Mouse (Mus musculus) cortical plate, adult 2 months (tissue): Measurements from ENCODE around the gene Cadm2. TPM values are rescaled to one million over a fixed set of nuclear protein-coding genes. Genes with fewer than 3 reads are reported as not detected.

Source experiments
- H3K27ac ChIP-seq: fragments of 200-500 bp; 2 replicates; pipeline ENCODE4 v1.5.1; 2012; ENCODE audit warnings: low read length, control low read depth, inconsistent platforms; ENCODE audit not compliant: insufficient read depth
- H3K4me1 ChIP-seq: fragments of 200-500 bp; 2 replicates; pipeline ENCODE4 v1.6.1; 2011; ENCODE audit warnings: low read length; ENCODE audit not compliant: control insufficient read depth, insufficient read depth
- H3K4me3 ChIP-seq: fragments of 200-500 bp; 2 replicates; pipeline ENCODE4 v1.5.1; 2011; ENCODE audit warnings: mild to moderate bottlenecking, low read length, control low read depth; ENCODE audit not compliant: insufficient read depth
- CTCF ChIP-seq: fragments of 200-500 bp; IDR thresholded peaks from 2 replicates; pipeline ENCODE4 v1.5.1; 2011; ENCODE audit warnings: mild to moderate bottlenecking, control low read depth, low read length; ENCODE audit not compliant: insufficient read depth; ENCODE audit errors: extremely low read depth
- POLR2A ChIP-seq: fragments of 200-500 bp; IDR thresholded peaks from 2 replicates; pipeline ENCODE4 v1.6.1; 2011; ENCODE audit warnings: mild to moderate bottlenecking, low read length, control low read depth; ENCODE audit not compliant: insufficient read depth; ENCODE audit errors: extremely low read depth
- polyA plus RNA-seq: library from polyadenylated mRNA; depleted of rRNA; stranded (reverse); fragments of >200 nt; gene quantifications from 2 replicates; pipeline ENCODE4 v1.2.3, GENCODE M21; 2012

The Cadm2 gene
- polyA plus RNA-seq, 1 experiment, result 72.3 TPM

GRCm38 (mm10) chr16:67518311-67518710, 102.4 kb downstream of the Cadm2 start:
- Histone ChIP-seq H3K27ac (no peak overlapping the region), H3K4me1 (no peaks in the 10 kb centered on the region), H3K4me3 (no peak overlapping the region)
- no peak for TF ChIP-seq CTCF

DNA sequence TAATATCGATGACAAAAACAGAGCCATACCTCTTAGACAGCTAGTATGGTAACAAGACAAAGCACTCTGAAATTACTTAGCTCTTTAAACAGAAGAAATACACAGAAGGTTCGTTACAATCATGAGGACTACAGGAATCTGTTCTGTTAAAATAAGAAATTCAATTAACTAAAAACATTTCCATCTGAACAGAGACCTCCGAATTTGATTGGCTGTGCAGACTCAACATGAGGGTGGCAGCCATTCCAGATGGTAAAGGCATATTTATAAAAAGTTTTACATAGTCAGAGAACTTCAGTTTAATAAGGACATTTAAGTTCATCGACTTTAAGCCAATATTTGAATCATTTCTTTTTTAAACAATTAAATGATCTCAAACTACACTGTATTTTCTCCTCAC, 105.2 kb downstream of the Cadm2 start:
- TF ChIP-seq CTCF (no peak), POLR2A (no peak)
- Histone ChIP-seq H3K4me3 (no peak overlapping the region), H3K4me1 (no peaks in the 10 kb centered on the region), H3K27ac (no peak overlapping the region)

- TF ChIP-seq POLR2A (no peak), CTCF (no peak)
- Histone ChIP-seq H3K27ac (no peak overlapping the region), H3K4me3 (no peak overlapping the region), H3K4me1 (no peaks in the 10 kb centered on the region)
Observed at GRCm38 (mm10) chr16:67509079-67509478, 111.6 kb downstream of the Cadm2 start.

- 0 out of 2 replicates have a peak overlapping the region, but pooled peaks have one; percentile 18 for H3K4me3 ChIP-seq
- TF ChIP-seq POLR2A, result no peak
- no peak for TF ChIP-seq CTCF
- H3K27ac ChIP-seq, result no peak overlapping the region
- peaks cover 2% of the 10 kb centered on the region; the same call in 1 of the 2 replicates for H3K4me1 ChIP-seq
Observed at GRCm38 (mm10) chr16:67482542-67482941, 138.2 kb downstream of the Cadm2 start.

GRCm38 (mm10) chr16:67467041-67467440, 153.7 kb downstream of the Cadm2 start:
- no peaks in the 10 kb centered on the region for H3K4me1 ChIP-seq
- H3K27ac ChIP-seq, result no peak overlapping the region
- TF ChIP-seq CTCF (no peak), POLR2A (no peak)
- H3K4me3 ChIP-seq, result no peak overlapping the region

DNA sequence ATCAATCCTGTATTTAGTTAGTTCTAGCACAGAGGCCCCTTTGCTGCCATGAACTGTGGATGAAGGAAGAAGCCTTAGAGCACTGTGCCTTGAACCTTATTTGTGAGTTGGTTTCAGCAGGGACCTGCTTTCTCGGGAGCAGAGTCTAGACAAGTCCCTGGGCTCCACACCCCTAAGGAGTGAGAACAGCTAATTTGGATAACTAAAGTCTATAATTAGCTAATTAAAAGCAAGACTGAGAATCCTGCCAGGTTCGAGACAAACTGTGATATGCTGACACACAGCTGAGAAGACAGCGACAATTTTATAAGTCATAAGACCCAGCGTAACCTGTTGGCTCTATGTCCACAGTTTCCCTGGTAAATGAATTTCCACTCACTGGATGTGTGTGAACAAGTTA, 184.4 kb downstream of the Cadm2 start:
- H3K27ac ChIP-seq, result no peak overlapping the region
- TF ChIP-seq CTCF (no peak), POLR2A (no peak)
- peaks cover 2% of the 10 kb centered on the region; the same call in 1 of the 2 replicates for H3K4me1 ChIP-seq
- H3K4me3 ChIP-seq, result no peak overlapping the region

DNA sequence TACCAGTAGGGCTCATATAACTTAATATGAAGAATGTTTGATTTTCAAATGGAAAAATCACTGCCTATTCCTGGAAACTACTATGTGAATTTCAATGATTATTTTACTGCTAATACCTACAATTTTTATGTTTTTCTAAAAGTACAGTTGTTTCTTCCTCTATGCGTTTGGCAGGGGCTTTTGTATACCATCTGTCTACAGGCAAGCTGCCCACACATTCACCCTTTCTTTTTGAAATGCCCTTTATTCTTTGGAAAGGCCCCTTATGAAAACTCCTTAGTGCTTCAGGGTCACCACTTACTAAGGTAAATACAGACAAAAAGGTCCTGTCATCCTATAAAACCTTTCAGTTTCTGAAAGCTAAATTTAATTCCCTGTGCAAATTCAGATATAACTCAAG, 195.3 kb downstream of the Cadm2 start:
- TF ChIP-seq POLR2A, result no peak
- H3K4me1 ChIP-seq, result no peaks in the 10 kb centered on the region

GRCm38 (mm10) chr16:67410926-67411325, 209.8 kb downstream of the Cadm2 start:
- Histone ChIP-seq H3K27ac (no peak overlapping the region), H3K4me3 (no peak overlapping the region), H3K4me1 (no peaks in the 10 kb centered on the region)
- TF ChIP-seq POLR2A (no peak), CTCF (no peak)

More for the DNA sequence above, 195.3 kb downstream of the Cadm2 start:
- no peak overlapping the region for H3K27ac ChIP-seq
- H3K4me3 ChIP-seq, result no peak overlapping the region

DNA sequence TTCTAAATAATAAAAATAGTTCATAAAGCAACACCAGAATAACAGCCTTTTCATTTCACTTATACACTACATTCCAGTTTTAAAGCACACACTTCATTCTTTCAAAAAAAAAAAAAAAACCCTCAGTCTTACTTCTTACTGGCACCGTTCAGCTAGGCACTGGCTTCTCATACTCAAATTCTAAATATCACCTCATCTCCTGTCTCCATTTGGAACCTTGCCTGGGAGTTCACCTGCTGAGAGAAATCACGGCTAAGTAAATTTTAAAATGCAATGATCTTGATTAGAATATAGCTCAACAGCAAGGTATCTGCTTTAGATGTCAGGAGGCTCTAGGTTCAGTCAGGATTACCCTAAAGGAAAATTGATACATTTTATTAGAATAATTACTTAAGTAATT, 210.2 kb downstream of the Cadm2 start:
- no peak overlapping the region for H3K4me3 ChIP-seq
- no peaks in the 10 kb centered on the region for H3K4me1 ChIP-seq
- H3K27ac ChIP-seq, result no peak overlapping the region
- TF ChIP-seq POLR2A (no peak), CTCF (no peak)

GRCm38 (mm10) chr16:67367745-67368144, 253.0 kb downstream of the Cadm2 start:
- TF ChIP-seq CTCF (no peak), POLR2A (no peak)
- no peak overlapping the region for H3K27ac ChIP-seq
- no peak overlapping the region for H3K4me3 ChIP-seq
- no peaks in the 10 kb centered on the region for H3K4me1 ChIP-seq

GRCm38 (mm10) chr16:67348011-67348410, 272.7 kb downstream of the Cadm2 start:
- TF ChIP-seq CTCF (no peak), POLR2A (no peak)
- H3K4me1 ChIP-seq, result peaks cover 3% of the 10 kb centered on the region; the same call in 1 of the 2 replicates
- H3K27ac ChIP-seq, result no peak overlapping the region
- no peak overlapping the region for H3K4me3 ChIP-seq
